Mouse (Mus musculus) hindbrain, embryonic 12.5 days (tissue): ENCODE results near the gene Mtch1. TPM values are rescaled to one million over a fixed set of nuclear protein-coding genes. Genes with fewer than 3 reads are reported as not detected.
"Not testable (repeated sequence)": the region's sequence is repeated elsewhere in the genome, so short reads cannot be mapped to it uniquely, and the experiment has no call there.

ENCODE experiments used
- ATAC-seq: fragments of 200-750 bp; cut with Nextera tagmentation; 2 replicates; pipeline ENCODE4 v1.8.0; 2017; ENCODE audit warnings: moderate TSS enrichment; ENCODE audit not compliant: low FRiP score
- H3K27ac ChIP-seq: fragments of 300-500 bp; sonication (generic); 2 replicates; pipeline ENCODE4 v1.5.1; 2016; ENCODE audit warnings: mild to moderate bottlenecking
- H3K27me3 ChIP-seq: fragments of 300-500 bp; sonication (generic); 2 replicates; pipeline ENCODE4 v1.6.1; 2016; ENCODE audit warnings: mild to moderate bottlenecking
- H3K36me3 ChIP-seq: fragments of 300-500 bp; sonication (generic); 2 replicates; pipeline ENCODE4 v1.6.1; 2016; ENCODE audit warnings: mild to moderate bottlenecking
- H3K4me1 ChIP-seq: fragments of 300-500 bp; sonication (generic); 2 replicates; pipeline ENCODE4 v1.6.1; 2016
- H3K4me2 ChIP-seq: fragments of 300-500 bp; sonication (generic); replicated peaks from 2 replicates; pipeline ENCODE4 v1.6.1; 2016; ENCODE audit warnings: mild to moderate bottlenecking
- H3K4me3 ChIP-seq: fragments of 300-500 bp; sonication (generic); 2 replicates; pipeline ENCODE4 v1.5.1; 2016; ENCODE audit warnings: mild to moderate bottlenecking
- H3K9ac ChIP-seq: fragments of 300-500 bp; sonication (generic); 2 replicates; pipeline ENCODE4 v1.6.1; 2016; ENCODE audit warnings: mild to moderate bottlenecking, moderate library complexity
- H3K9me3 ChIP-seq: fragments of 300-500 bp; sonication (generic); replicated peaks from 2 replicates; pipeline ENCODE4 v1.6.1; 2016; ENCODE audit warnings: mild to moderate bottlenecking
- WGBS: fragments of 180-500 bp; shearing (Covaris S2); methylation state at CpG from one replicate; pipeline ENCODE4 v1.1.7; 2016; 5-methylcytosine and 5-hydroxymethylcytosine counted together
- polyA plus RNA-seq: library from polyadenylated mRNA; unstranded; fragments of >200 nt; fragmentation: Nextera tagmentation; extraction: Ambion mirVana; gene quantifications from 2 replicates; pipeline ENCODE4 v1.2.1, GENCODE M21; 2016

Gene Mtch1
- 438 and 466 TPM in 2 replicates for polyA plus RNA-seq

DNA sequence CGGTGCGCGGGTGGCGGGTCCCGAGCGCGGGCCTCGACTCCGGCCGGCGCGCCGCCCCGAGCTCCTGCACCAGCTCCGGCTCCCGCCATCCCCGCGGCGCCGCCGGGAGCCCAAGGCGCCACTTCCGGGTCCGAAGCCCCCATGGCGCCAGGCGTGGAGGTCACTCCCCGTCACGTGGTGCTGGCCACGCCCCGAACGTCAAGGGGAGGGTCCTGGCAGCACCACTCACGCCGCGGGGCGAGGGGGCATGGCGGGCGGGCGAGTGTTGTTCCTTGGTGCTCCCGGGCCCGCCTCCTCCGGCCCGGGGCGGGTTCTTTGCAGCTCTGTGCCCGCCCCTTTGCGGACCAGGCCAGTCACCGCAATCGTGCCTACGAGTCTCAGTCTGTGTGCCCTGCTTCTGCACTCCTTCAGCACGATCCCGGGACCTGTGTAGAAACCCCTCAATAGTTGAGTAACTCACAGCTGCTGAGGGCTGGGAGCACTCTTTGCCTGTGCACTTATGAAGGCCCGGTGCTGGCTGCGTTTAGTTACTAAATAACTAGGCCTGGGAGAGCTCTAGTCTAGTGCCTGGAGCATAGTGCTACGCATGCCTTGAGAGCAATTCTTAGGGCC is at the start of gene Mtch1:
Mtch1 (minus strand) TSS at position 290 of the 612 bp plus-strand sequence.
- under 1% methylated on average over 46 of the region's 53 CpGs for WGBS
- Histone ChIP-seq H3K4me1 (peaks cover 29% of the 10 kb centered on the region), H3K27ac (peak within 1 kb of the TSS; percentile 92), H3K9me3 (no peaks in the 10 kb centered on the region), H3K36me3 (peaks cover 12% of the 10 kb centered on the region), H3K9ac (peak within 1 kb of the TSS; percentile 96), H3K4me2 (peak within 1 kb of the TSS; percentile 75), H3K27me3 (no peaks in the 10 kb centered on the region), H3K4me3 (peak within 1 kb of the TSS; percentile 95)
- ATAC-seq, result peak; percentile 92

DNA sequence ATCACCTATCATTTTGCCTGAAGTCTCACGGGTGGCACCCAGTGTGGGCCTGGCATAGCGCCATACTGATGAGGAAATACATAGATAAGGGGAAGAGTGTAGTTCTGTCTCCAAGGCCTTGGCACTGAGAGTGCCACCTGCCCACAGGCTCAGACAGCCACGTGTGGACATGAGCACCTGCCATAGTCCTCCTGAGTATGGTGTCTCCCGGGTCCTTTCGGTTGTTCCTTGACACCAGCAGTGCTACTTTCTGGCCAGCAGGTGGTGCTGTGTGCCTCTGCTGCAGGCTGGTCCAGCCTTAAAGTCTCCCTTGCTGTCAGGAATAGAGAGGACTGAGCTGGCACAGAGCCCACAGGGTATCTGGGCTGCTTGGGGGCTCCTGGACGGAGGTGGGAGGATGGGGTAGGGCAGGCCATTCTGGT is 49.1 kb upstream of the Mtch1 start:
- Histone ChIP-seq H3K27ac (peak overlapping the region; percentile 24; the same call in 1 of the 2 replicates), H3K4me3 (no peak overlapping the region), H3K4me1 (peaks cover 31% of the 10 kb centered on the region), H3K4me2 (no peak overlapping the region), H3K9ac (no peak overlapping the region), H3K27me3 (peaks cover 18% of the 10 kb centered on the region), H3K36me3 (no peaks in the 10 kb centered on the region), H3K9me3 (no peaks in the 10 kb centered on the region)
- 19% methylated on average over 6 of the region's 6 CpGs for WGBS
- peak; percentile 84 for ATAC-seq

DNA sequence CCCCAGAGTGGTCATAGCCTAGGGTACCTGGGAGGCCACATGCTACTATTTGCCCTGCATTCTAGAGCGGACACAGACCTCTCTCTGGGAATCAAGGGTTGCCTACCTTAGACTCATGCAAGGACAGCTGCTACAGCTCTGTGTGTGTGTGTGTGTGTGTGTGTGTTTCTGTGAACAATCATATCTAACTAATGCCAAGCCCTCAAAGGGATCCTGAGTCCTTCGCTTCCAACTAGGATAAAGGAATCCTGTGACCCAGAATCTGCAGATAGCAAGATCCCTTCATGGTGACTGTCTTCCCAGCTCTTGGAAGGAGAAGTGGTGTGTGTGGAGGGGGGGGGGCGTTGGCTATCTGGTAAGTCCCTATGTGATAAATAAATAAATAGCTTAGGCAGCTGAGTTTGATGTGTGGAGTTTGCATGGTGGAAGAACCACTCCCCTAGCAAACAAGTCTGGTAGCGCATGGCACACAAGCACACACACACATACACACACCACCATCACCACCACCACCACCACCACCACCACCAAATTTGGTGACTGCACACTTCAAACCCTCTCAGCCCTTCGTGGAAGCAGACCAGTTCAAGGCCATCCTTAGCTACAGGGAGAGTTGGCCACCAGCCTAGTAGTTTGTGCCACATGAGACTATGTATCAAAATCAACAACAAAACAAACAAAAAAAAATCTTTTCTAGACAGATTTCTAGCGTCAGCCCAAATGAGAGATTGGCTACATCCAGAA is 48.5 kb upstream of the Mtch1 start:
- Histone ChIP-seq H3K4me2 (no peak overlapping the region), H3K36me3 (no peaks in the 10 kb centered on the region), H3K27ac (no peak overlapping the region), H3K9me3 (no peaks in the 10 kb centered on the region), H3K4me3 (no peak overlapping the region), H3K4me1 (peaks cover 31% of the 10 kb centered on the region), H3K27me3 (peaks cover 12% of the 10 kb centered on the region; the same call in 1 of the 2 replicates), H3K9ac (no peak overlapping the region)
- WGBS, result 55% methylated on average over 6 of the region's 6 CpGs
- ATAC-seq, result no peak

DNA sequence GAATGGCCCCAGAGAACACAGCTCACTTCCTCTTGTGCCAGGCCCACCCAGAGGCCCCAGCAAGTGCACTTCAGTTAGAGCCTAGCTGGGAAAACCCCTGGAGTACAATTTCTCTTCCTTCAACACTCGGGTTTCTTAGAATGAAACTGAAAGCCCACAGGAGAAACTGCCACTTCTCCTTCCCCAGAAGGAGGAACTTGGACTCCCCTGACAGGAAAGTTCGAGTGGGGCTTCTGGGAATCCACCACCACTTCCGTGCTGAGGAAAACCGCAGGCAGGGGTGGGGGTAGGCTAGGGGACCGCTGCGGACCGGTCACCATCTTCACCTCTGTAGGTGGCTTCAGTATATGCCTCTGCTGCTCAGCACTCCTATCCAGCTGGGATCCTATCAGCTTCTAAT is 47.6 kb upstream of the Mtch1 start:
- no peak overlapping the region for H3K9ac ChIP-seq
- H3K36me3 ChIP-seq, result no peaks in the 10 kb centered on the region
- ATAC-seq, result no peak
- no peak overlapping the region for H3K4me2 ChIP-seq
- no peaks in the 10 kb centered on the region for H3K9me3 ChIP-seq
- H3K4me1 ChIP-seq, result peaks cover 31% of the 10 kb centered on the region
- WGBS, result 67% methylated on average over 7 of the region's 7 CpGs
- H3K27me3 ChIP-seq, result peaks cover 5% of the 10 kb centered on the region; the same call in 1 of the 2 replicates
- no peak overlapping the region for H3K27ac ChIP-seq
- H3K4me3 ChIP-seq, result no peak overlapping the region

DNA sequence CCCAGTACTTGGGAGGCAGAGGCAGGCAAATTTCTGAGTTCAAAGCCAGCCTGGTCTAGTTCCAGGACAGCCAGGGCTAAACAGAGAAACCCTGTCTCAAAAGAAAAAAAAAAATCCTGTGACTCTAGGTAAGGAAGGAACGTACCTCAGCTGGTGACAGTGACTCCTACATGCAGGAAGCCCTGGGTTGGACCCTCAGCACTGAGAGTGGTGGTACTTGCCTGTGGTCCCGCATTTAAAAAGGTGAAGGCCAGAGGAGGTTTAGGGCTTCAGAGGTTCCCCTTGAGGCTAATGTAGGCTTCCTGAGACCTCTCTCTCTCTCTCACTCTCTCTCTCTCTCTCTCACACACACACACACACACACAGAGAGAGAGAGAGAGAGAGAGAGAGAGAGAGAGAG is 47.0 kb upstream of the Mtch1 start:
- ATAC-seq, H3K27ac ChIP-seq, H3K9ac ChIP-seq, H3K36me3 ChIP-seq, H3K4me3 ChIP-seq, H3K27me3 ChIP-seq, H3K9me3 ChIP-seq, H3K4me2 ChIP-seq: not testable (repeated sequence)
- peaks cover 31% of the 10 kb centered on the region for H3K4me1 ChIP-seq
- WGBS, result 76% methylated on average over 2 of the region's 2 CpGs

DNA sequence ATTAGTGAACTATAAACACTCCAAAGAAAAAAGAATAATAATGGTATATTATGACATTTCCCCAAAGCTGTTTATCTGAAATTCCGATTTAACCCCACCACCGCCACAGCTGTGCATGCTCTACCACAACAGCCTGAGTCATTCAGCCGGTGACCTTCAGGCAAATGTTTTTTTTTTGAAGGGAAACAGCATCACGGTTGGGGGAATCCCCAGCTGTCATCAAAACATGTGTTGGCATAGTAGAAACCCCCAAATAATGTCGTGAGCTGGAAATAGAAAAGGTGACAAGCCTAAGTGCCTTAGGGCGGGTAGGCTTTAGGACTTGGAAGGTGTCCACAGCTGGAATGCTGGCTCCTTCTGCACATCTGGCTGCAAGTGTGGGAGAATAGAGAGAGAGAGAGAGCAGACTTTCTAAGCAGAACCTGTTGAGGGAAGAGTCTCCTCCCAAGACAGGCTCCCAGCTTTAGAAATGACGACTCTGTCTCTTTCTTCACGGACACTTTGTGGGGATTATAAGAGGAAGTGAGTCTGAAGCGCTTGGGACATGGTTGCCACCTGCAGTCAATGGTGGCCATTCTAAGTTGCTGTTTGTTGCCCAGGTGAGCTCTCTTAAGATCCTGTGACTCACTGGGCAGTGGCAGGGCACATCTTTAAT is 46.5 kb upstream of the Mtch1 start:
- Histone ChIP-seq H3K36me3 (no peaks in the 10 kb centered on the region), H3K9me3 (no peaks in the 10 kb centered on the region), H3K9ac (no peak overlapping the region), H3K4me1 (peaks cover 26% of the 10 kb centered on the region), H3K4me2 (no peak overlapping the region), H3K27ac (no peak overlapping the region), H3K4me3 (no peak overlapping the region), H3K27me3 (peaks cover 3% of the 10 kb centered on the region; the same call in 1 of the 2 replicates)
- WGBS, result 63% methylated on average over 9 of the region's 9 CpGs
- ATAC-seq, result no peak

DNA sequence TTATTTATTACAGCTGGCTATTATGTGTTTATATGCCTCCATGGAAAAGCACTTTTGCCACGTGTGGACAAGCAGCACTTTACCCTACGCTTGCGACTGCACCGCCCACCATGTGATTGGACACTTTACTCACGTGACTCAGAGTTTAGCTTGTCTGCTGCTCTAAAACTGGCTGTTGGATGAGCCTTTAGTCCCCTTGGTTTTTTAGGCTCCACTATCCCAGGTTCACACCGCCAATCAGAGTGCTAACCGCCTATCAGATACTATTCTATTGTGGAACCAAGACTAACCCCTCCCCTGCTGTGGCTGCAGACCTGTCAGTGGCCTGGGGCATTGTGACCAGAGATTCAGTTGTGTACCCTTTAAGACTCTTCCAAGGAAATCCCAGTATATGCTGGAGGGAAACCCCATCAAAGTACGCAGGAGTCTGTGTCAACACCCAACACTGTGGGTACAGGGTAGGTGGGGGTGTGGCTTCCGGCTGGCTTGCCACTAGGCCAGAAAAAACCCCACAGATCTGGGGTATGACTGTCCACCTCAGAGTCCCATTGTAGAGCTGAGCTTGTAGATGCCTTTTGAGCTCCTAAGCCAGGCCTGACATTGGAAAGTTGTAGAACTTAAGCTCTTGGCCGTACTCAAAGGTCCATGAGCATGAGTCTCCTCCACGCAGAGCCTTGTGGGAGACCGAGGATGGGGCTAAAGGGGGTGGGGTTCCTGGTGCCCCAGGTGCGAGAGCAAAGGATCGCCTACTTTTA is 45.8 kb upstream of the Mtch1 start:
- ATAC-seq, result no peak
- WGBS, result 66% methylated on average over 14 of the region's 14 CpGs
- no peak overlapping the region for H3K4me3 ChIP-seq
- no peaks in the 10 kb centered on the region for H3K9me3 ChIP-seq
- H3K9ac ChIP-seq, result no peak overlapping the region
- H3K27ac ChIP-seq, result no peak overlapping the region
- peaks cover 19% of the 10 kb centered on the region for H3K4me1 ChIP-seq
- no peak overlapping the region for H3K4me2 ChIP-seq
- no peaks in the 10 kb centered on the region for H3K27me3 ChIP-seq
- no peaks in the 10 kb centered on the region for H3K36me3 ChIP-seq

DNA sequence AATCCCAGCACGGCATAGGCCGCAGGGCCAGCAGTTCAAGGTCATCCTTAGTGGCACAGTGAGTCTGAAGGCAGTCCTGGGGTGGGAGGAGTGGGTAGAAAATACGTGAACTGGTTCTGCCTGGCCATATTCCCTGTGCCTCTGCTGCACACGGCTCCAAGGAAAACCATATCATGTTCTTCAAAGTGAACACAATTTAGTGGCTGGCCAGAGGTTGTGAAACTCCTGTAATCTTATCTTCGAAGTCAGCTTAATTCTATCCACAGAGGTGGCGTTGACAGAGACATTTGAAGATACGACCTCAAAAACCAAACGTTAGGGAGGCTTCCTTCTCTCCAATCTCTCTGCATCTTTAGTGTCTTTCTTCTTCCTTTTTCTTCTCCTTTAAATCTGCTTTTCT is 43.5 kb upstream of the Mtch1 start:
- Histone ChIP-seq H3K27ac (no peak overlapping the region), H3K4me2 (no peak overlapping the region), H3K4me1 (no peaks in the 10 kb centered on the region), H3K36me3 (no peaks in the 10 kb centered on the region), H3K4me3 (no peak overlapping the region), H3K27me3 (no peaks in the 10 kb centered on the region), H3K9me3 (no peaks in the 10 kb centered on the region), H3K9ac (no peak overlapping the region)
- ATAC-seq, result no peak
- 85% methylated on average over 8 of the region's 8 CpGs for WGBS

DNA sequence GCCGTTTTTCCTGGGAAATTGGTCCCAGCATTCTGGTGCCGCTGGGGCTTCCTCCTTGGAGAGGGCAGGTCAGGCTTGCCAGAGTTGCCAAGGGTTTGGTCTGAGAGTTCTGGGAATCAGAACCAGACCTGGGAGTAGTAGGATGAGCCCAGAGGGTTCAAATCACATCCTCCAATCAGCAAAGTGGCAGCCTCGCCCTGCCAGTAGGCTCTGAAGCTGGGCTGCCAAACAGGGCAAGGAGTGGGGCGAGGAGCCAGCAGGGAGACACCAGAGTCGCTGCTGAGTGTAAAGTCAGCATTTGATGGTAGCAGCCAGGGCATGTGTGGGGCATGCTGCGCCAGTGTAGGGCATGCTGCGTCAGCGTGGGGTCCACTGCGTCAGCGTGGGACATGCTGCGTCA is 41.2 kb upstream of the Mtch1 start:
- Histone ChIP-seq H3K9me3 (no peaks in the 10 kb centered on the region), H3K27ac (no peak overlapping the region), H3K36me3 (no peaks in the 10 kb centered on the region), H3K27me3 (no peaks in the 10 kb centered on the region), H3K9ac (no peak overlapping the region), H3K4me2 (no peak overlapping the region), H3K4me3 (no peak overlapping the region), H3K4me1 (peaks cover 4% of the 10 kb centered on the region; the same call in 1 of the 2 replicates)
- ATAC-seq, result no peak
- 78% methylated on average over 11 of the region's 11 CpGs for WGBS

DNA sequence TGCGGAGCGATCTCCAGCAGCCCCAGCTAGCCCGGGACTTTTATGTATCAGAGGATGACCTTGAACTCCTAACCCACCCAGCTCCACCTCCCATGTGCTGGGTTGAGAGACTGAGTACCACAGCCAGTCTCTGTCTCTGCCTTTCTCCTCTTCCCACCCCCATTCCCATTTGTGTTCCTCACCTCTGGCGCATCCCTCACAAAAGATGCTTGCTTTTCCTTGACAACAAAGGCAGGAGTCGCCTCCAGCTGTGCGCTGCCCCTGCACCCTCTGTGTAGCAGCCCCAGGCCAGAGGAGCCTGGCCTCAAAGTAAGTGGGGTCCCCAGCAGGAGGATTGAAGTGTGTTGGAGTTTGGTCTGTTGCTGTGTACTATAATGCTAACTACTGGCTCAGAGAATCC is 38.0 kb upstream of the Mtch1 start:
- WGBS, result 27% methylated on average over 6 of the region's 6 CpGs
- H3K4me1 ChIP-seq, result peaks cover 4% of the 10 kb centered on the region; the same call in 1 of the 2 replicates

DNA sequence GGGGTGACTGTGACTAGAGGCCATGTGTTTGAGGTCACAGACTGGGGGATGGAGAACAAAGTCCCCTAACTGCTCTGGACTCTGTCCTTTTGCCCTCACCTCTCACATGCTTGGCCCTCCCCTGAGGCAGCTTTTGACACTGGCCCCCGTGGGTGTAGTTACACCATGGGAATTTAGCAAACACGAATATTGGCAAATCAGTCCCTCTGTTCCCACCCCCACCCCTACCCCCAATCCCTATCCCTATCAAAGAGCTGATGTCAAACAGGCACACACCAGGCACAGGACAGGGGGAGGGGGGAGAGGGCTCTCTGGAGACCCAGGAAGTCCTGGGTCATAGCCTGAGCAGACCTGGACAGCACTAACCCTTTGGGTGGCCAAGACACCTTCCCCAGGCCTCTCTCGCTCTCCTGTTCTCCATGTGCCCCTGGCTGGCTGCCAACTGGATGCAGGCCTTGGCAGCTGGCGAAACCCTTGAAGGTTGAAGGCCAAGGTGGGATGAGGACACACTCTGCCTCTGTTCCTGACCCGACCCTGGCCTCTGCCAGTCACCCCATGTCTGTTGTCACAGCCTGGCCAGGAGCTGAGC is 37.2 kb upstream of the Mtch1 start:
- Histone ChIP-seq H3K27me3 (no peaks in the 10 kb centered on the region), H3K9me3 (no peaks in the 10 kb centered on the region), H3K36me3 (no peaks in the 10 kb centered on the region), H3K27ac (no peak overlapping the region), H3K4me2 (no peak overlapping the region), H3K9ac (no peak overlapping the region), H3K4me3 (no peak overlapping the region), H3K4me1 (peaks cover 4% of the 10 kb centered on the region; the same call in 1 of the 2 replicates)
- 54% methylated on average over 5 of the region's 5 CpGs for WGBS
- ATAC-seq, result no peak

More for the DNA sequence above, 38.0 kb upstream of the Mtch1 start:
- no peaks in the 10 kb centered on the region for H3K27me3 ChIP-seq
- H3K36me3 ChIP-seq, result no peaks in the 10 kb centered on the region
- H3K27ac ChIP-seq, result no peak overlapping the region
- H3K9ac ChIP-seq, result no peak overlapping the region
- no peak overlapping the region for H3K4me3 ChIP-seq
- no peaks in the 10 kb centered on the region for H3K9me3 ChIP-seq
- no peak for ATAC-seq
- no peak overlapping the region for H3K4me2 ChIP-seq
